Mouse (Mus musculus) heart, embryonic 10.5 days (tissue): ENCODE measurements at regions not wholly inside any gene's neighbourhood (a gene's known extent, or its start where the extent isn't known, plus 50 kb on each side); places are given as distances from the start of the nearest gene placed in this dataset.

Source experiments
- DNase-seq: peaks from one replicate; pipeline ENCODE4 v3.0.0-alpha.2; 2017; ENCODE audit warnings: low spot score
- H3K27ac ChIP-seq: fragments of 300-500 bp; sonication (generic); 2 replicates; pipeline ENCODE4 v1.5.1; 2016; ENCODE audit warnings: mild to moderate bottlenecking
- H3K27me3 ChIP-seq: fragments of 300-500 bp; sonication (generic); 2 replicates; pipeline ENCODE4 v1.6.1; 2016; ENCODE audit warnings: mild to moderate bottlenecking; ENCODE audit not compliant: poor library complexity, insufficient read depth, severe bottlenecking
- H3K36me3 ChIP-seq: fragments of 300-500 bp; sonication (generic); 2 replicates; pipeline ENCODE4 v1.6.1; 2016; ENCODE audit warnings: mild to moderate bottlenecking, moderate library complexity
- H3K4me1 ChIP-seq: fragments of 300-500 bp; sonication (generic); 2 replicates; pipeline ENCODE4 v1.6.1; 2016; ENCODE audit warnings: mild to moderate bottlenecking
- H3K4me3 ChIP-seq: fragments of 300-500 bp; sonication (generic); 2 replicates; pipeline ENCODE4 v1.5.1; 2016; ENCODE audit warnings: mild to moderate bottlenecking, moderate library complexity
- H3K9me3 ChIP-seq: fragments of 300-500 bp; sonication (generic); 2 replicates; pipeline ENCODE4 v1.6.1; 2016; ENCODE audit warnings: mild to moderate bottlenecking, moderate library complexity
- WGBS: fragments of 180-500 bp; shearing (Covaris S2); methylation state at CpG from one replicate; pipeline ENCODE4 v1.1.7; 2016; 5-methylcytosine and 5-hydroxymethylcytosine counted together

DNA sequence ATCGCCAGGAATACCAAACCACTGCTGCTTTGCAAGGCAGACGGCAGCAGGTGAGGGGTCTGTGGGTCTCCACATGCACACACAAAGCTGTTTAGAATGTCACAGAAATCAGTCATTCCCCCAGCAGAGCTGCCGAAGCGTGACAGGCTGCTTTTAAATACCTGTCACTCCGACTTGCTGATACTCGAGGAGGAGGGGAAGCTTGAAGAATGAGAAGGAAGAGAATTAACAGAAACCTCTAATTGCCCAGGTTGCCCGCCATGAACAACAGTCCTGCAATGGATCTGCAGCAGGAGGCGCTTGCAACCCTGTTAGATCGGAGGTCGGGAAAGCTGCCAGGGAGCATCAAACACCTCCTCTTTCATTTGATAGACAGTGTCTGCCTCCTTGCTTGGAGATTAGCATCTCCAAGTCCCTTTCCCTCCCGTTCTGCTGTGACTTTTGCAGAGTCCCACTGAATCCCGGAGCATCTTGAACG lies 150.5 kb downstream of the Abhd5 start:
- Histone ChIP-seq H3K4me1 (peaks cover 9% of the 10 kb centered on the region; the same call in 1 of the 2 replicates), H3K9me3 (no peaks in the 10 kb centered on the region), H3K27me3 (0 out of 2 replicates have a peak, but pooled peaks cover 4% of the 10 kb centered on the region), H3K27ac (no peak overlapping the region), H3K4me3 (no peak overlapping the region), H3K36me3 (no peaks in the 10 kb centered on the region)
- no peak for DNase-seq
- 48% methylated on average over 13 of the region's 13 CpGs for whole genome bisulfite sequencing

DNA sequence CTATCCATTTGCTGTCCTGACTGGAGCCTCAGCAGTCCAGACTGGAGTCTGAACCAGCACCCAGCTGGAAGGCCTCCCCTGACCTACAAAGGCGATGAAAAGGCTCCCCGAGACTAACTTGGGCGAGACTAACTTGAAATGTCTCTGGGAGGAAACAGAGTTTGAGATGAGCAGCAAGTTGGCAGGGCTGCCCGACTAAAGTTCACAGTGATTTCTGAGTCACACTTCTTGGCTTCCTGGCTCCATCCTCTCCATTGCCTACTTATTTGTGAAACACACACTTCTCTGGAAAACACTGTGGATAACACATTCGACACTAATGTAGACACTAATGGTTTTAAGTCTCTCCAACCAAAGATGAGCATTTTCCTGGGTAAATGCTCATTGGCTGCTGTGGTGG lies 170.2 kb downstream of the Abhd5 start:
- Histone ChIP-seq H3K4me3 (no peak overlapping the region), H3K36me3 (no peaks in the 10 kb centered on the region), H3K9me3 (no peaks in the 10 kb centered on the region), H3K27me3 (no peaks in the 10 kb centered on the region), H3K4me1 (no peaks in the 10 kb centered on the region), H3K27ac (no peak overlapping the region)
- DNase-seq, result no peak
- WGBS, result 63% methylated on average over 5 of the region's 5 CpGs

DNA sequence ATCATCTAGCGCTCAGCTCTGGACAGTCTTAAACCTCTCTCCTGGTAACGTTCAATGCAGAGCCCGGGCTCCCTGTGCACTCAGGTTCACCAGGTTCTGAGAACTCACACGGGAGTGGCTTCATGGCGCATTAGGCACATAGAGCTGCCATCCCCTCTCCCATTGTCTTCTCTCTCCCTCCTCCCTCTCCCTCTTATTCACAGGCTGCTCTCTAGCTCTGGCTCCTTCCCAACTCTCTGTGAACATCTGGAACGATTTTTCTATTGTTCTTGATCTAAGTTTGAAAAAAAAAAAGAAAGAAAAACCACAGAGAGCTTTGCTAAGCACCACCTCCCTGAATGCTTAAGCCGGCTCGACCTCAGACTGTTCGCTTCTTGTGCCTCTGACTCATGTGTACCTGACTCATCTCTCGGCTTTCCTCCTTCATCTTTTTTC lies 174.2 kb downstream of the Abhd5 start:
- no peaks in the 10 kb centered on the region for H3K4me1 ChIP-seq
- H3K27ac ChIP-seq, result no peak overlapping the region
- H3K36me3 ChIP-seq, result no peaks in the 10 kb centered on the region
- H3K27me3 ChIP-seq, result no peaks in the 10 kb centered on the region
- no peak overlapping the region for H3K4me3 ChIP-seq
- no peaks in the 10 kb centered on the region for H3K9me3 ChIP-seq
- no peak for DNase-seq
- WGBS, result 65% methylated on average over 10 of the region's 10 CpGs

DNA sequence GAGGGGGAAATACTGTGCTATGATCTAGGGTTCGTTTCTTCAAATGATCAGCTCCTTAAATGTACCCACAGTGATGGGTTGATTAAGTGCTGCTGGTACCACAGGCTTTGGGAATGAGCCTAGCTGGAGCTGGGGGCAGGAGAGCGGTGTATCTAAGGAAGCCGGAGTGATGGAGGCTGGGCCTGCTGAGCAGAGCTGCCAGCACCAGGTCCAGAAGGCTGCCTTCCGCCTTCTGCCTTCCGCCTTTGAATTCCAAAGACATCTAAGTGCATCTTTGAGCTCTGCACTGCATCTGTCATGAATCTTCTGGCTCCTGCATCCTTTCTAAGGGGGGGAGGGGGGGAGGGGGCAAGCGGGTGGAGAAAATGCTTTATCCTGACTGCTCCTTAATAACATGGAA lies 176.9 kb downstream of the Abhd5 start:
- no peaks in the 10 kb centered on the region for H3K4me1 ChIP-seq
- H3K27ac ChIP-seq, result no peak overlapping the region
- H3K27me3 ChIP-seq, result no peaks in the 10 kb centered on the region
- no peak for DNase-seq
- 64% methylated on average over 6 of the region's 6 CpGs for WGBS
- H3K4me3 ChIP-seq, result no peak overlapping the region
- H3K9me3 ChIP-seq, result no peaks in the 10 kb centered on the region
- no peaks in the 10 kb centered on the region for H3K36me3 ChIP-seq

DNA sequence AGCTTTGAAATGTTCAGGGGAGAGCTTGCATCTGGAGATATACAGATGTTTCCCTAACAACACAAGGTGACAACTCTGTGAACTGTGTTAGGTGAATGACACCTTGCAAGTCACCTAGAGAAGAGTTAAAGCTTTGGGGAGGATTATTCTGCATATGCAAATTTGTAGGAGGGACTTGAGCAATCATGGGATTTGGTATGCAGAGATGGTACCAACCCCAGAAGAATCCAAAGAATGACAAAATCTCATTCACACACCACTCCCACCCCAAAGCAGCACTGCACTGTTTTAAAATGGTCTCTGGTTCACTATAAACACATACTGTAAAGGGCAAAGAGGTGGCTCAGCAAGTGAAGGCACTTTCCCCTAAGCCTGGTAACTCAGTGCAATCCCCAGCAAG lies 178.3 kb downstream of the Abhd5 start:
- Histone ChIP-seq H3K36me3 (no peaks in the 10 kb centered on the region), H3K9me3 (no peaks in the 10 kb centered on the region), H3K4me3 (no peak overlapping the region), H3K4me1 (no peaks in the 10 kb centered on the region; the same call in 1 of the 2 replicates), H3K27me3 (no peaks in the 10 kb centered on the region), H3K27ac (no peak overlapping the region)
- no peak for DNase-seq

DNA sequence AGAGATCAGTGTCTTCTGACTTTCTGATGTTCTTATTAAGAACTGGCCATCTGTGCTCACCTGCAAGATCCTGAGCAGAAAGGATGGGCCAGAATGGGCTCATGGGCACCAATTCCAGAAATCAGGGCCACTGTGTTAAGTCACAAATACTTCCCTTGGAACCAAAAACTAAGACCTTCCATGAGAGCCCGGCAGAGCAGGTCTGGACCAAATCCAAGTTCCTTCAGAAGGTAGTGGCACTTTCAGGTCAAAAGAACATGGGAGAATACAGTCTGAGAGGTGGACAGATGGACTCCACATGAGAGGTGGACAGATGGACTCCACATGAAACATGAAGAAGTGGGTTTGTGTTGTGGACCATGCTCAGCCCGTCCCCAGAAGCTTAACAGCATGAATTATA lies 180.4 kb downstream of the Abhd5 start:
- Histone ChIP-seq H3K9me3 (no peaks in the 10 kb centered on the region), H3K4me3 (no peak overlapping the region), H3K27me3 (no peaks in the 10 kb centered on the region), H3K36me3 (no peaks in the 10 kb centered on the region), H3K4me1 (no peaks in the 10 kb centered on the region; the same call in 1 of the 2 replicates), H3K27ac (no peak overlapping the region)
- DNase-seq, result peak; percentile 13
- 85% methylated on average over 2 of the region's 2 CpGs for WGBS

DNA sequence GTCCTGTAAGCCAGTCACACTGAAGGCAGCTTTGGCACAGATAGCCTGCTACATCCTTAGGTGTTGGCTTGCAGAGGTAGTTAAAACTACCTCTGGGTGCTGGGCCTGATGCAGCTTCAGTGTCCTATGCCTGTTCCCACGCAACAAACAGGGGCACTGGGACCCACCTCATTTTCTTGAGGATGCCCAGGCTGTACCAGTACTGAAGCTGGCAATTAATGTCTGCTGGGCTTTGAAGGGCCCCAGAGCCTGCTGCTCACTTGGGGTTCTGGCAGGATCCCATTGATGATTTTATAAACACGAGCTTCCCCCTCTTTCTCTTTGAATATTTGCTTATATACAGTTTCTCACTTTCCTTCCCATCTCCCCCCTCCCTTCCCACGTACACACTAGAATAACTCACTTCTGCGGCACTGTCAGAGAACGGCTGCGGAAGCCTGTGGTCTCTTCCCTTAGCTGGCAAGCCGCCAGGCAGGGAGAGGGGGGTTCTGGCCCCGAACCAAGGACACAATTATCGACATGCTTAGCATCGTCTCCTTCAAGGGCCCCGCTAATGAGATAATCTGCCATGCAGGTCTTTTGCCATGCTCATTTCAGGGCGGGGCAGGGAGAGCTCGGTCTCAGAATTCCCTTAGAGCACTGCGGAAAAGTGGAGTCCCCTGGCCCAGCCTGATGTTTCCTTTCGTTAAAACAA lies 182.9 kb downstream of the Abhd5 start:
- H3K4me3 ChIP-seq, result no peak overlapping the region

DNA sequence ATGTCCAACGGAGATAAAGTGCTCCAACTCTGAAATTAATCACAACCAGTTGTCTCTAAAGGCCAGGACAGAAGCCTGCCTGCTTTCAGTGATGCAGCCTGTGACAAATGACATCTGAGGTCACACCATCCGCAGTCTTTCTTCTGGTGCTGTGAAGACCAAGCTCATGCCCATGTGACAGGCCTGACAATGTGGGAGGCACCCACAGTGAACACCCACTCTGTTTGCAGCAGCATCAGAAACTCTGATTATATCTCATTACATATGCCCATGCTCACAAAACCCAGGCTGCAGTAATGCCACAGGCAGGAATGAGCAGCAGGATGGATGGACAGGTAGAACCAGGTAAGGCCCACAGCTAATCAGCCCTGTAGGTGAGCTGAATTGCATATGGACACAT lies 183.6 kb downstream of the Abhd5 start:
- Histone ChIP-seq H3K27me3 (no peaks in the 10 kb centered on the region), H3K4me1 (no peaks in the 10 kb centered on the region; the same call in 1 of the 2 replicates), H3K4me3 (no peak overlapping the region), H3K27ac (no peak overlapping the region), H3K36me3 (no peaks in the 10 kb centered on the region), H3K9me3 (no peaks in the 10 kb centered on the region)
- DNase-seq, result peak; percentile 36
- WGBS, result 61% methylated on average over 2 of the region's 2 CpGs

More for the DNA sequence above, 182.9 kb downstream of the Abhd5 start:
- peak; percentile 66 for DNase-seq
- 55% methylated on average over 15 of the region's 15 CpGs for WGBS
- Histone ChIP-seq H3K9me3 (no peaks in the 10 kb centered on the region), H3K27me3 (no peaks in the 10 kb centered on the region), H3K27ac (no peak overlapping the region), H3K4me1 (no peaks in the 10 kb centered on the region; the same call in 1 of the 2 replicates), H3K36me3 (no peaks in the 10 kb centered on the region)

DNA sequence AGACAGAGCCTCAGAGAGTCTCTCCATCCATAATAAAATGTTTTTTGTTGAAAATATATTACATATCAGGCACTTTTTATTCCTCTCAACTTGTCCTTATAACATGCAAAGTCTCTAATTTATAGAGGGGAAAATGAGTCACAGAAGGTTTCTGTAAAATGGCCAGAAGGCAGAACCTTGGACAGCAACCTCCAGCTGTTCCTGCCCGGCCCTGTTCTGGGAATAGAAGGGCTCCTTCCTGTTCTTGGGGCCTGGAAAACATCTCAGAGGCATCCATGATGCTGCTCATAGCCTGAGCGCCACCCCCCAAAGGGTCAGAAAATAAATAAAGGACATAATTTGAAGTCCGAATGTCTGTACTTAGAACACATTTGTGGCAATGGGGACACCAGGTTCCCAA lies 188.7 kb downstream of the Abhd5 start:
- peak; percentile 73 for DNase-seq
- no peak overlapping the region for H3K4me3 ChIP-seq
- 32% methylated on average over 3 of the region's 3 CpGs for WGBS
- H3K4me1 ChIP-seq, result no peaks in the 10 kb centered on the region
- no peaks in the 10 kb centered on the region for H3K9me3 ChIP-seq
- no peaks in the 10 kb centered on the region for H3K27me3 ChIP-seq
- no peak overlapping the region for H3K27ac ChIP-seq
- no peaks in the 10 kb centered on the region for H3K36me3 ChIP-seq

DNA sequence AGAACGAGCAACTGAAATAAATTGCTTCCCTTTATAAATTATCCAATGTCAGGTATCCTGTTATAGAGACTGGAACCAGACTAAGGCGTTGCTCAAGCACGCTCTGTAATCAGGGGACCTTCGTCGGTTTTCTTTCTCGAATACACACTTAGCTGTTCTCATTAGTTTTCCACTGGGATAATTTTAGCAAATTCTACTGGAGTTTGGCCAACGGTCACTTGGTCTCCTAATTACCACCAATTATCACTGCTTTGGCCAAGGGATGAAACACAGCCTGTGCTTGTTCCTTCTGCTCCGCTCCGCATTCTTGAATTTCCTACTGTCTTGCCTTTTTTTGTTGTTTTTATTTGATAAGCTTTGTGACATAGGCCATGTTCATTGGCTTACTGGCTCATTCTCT lies 191.1 kb upstream of the Topaz1 start:
- Histone ChIP-seq H3K27me3 (no peaks in the 10 kb centered on the region), H3K4me1 (no peaks in the 10 kb centered on the region), H3K4me3 (no peak overlapping the region), H3K9me3 (no peaks in the 10 kb centered on the region), H3K36me3 (no peaks in the 10 kb centered on the region), H3K27ac (no peak overlapping the region)
- DNase-seq, result no peak
- WGBS, result 82% methylated on average over 9 of the region's 9 CpGs

DNA sequence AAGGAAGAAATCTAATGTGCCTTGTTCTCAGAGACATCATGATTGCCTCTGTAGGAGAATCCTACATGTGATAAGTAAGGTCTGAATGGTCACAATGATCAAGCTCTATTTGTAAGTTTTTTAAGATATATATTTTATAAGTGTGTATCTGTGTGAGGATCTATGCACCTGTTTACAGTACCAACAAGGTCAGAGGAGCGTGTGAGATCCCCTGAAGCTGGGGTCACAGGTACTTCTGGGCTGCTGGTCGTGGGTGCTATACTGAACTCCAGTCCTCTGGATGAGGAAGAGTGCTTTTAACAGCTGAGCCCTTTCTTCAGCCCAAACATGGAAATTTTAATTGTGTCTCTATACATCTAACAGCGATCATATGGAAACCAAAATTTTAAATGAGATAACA lies 181.1 kb upstream of the Topaz1 start:
- WGBS, result 60% methylated on average over 3 of the region's 3 CpGs
- Histone ChIP-seq H3K4me3 (no peak overlapping the region), H3K9me3 (no peaks in the 10 kb centered on the region), H3K27me3 (peaks cover 71% of the 10 kb centered on the region), H3K36me3 (no peaks in the 10 kb centered on the region), H3K27ac (no peak overlapping the region), H3K4me1 (peaks cover 20% of the 10 kb centered on the region)
- peak; percentile 56 for DNase-seq

DNA sequence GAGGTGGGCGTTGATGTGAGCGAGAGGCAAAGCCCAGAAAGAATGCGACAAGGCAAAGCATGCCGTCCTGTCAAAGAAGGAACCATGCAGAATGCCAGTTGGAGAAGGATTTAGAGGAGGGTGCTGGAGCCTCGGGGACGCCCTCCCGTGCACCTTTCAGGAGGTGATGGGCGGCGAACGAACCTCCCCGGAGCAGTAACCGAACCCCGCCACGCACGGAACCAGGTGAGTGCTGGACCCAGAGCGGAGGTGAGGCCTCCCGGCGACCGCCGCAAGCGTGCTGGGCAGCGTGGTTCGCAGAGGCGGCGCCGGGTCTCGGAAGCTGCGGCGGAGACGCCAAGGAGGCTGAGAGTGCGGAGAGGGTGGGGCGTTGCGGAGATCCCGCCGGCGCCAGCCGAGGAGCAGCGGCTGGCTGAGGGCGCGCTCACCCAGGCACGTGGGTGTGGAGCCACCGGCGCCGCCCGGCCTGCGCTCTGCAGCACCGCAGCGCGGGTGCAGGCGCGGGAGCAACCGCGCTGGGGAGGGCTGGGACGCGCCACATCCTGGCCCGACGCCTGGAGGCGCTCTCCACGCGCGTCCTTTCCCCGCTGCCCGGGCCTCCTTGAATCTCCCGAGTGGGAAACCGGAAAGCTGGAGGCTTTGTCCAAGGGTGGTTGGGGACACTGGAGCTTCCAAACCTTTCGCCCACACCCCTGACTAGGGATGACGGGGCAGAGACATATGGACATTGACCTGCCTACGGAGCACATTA lies 178.3 kb upstream of the Topaz1 start:
- Histone ChIP-seq H3K4me3 (peak overlapping the region; percentile 65), H3K27ac (peak overlapping the region; percentile 22; the same call in 1 of the 2 replicates), H3K4me1 (peaks cover 39% of the 10 kb centered on the region), H3K27me3 (peaks cover 95% of the 10 kb centered on the region), H3K36me3 (no peaks in the 10 kb centered on the region), H3K9me3 (no peaks in the 10 kb centered on the region)
- WGBS, result under 1% methylated on average over 68 of the region's 68 CpGs
- no peak for DNase-seq
